Mouse (Mus musculus) cerebral cortex, adult 2 months (tissue): ENCODE results near the gene Zfp786.

Experiments
- WGBS: fragments of 180-500 bp; shearing (Covaris S2); methylation state at CpG from one replicate; pipeline ENCODE4 v1.1.7; 2018; 5-methylcytosine and 5-hydroxymethylcytosine counted together

The Zfp786 gene

GRCm38 (mm10) chr6:47781091-47781968 is 49.3 kb downstream of the Zfp786 start:
- under 1% methylated on average over 21 of the region's 21 CpGs for WGBS

- WGBS: 6% methylated on average over 2 of the region's 2 CpGs
Measured at GRCm38 (mm10) chr6:47780576-47781013, 50.1 kb downstream of the Zfp786 start.

- 39% methylated on average over 9 of the region's 19 CpGs for WGBS
Measured at GRCm38 (mm10) chr6:47771760-47772159, 58.9 kb downstream of the Zfp786 start.

GRCm38 (mm10) chr6:47771113-47771512 is 59.6 kb downstream of the Zfp786 start:
- WGBS: 89% methylated on average over 12 of the region's 12 CpGs

GRCm38 (mm10) chr6:47769861-47770260 is 60.8 kb downstream of the Zfp786 start:
- 68% methylated on average over 4 of the region's 4 CpGs for WGBS
